Mouse (Mus musculus): Measurements from ENCODE around the gene Pde4b. TPM values are rescaled to one million over a fixed set of nuclear protein-coding genes. Genes with fewer than 3 reads are reported as not detected.
"Not testable (repeated sequence)": the region's sequence is repeated elsewhere in the genome, so short reads cannot be mapped to it uniquely, and the experiment has no call there.

Pde4b gene
- polyA plus RNA-seq, 1 experiment: 4.9 TPM

DNA sequence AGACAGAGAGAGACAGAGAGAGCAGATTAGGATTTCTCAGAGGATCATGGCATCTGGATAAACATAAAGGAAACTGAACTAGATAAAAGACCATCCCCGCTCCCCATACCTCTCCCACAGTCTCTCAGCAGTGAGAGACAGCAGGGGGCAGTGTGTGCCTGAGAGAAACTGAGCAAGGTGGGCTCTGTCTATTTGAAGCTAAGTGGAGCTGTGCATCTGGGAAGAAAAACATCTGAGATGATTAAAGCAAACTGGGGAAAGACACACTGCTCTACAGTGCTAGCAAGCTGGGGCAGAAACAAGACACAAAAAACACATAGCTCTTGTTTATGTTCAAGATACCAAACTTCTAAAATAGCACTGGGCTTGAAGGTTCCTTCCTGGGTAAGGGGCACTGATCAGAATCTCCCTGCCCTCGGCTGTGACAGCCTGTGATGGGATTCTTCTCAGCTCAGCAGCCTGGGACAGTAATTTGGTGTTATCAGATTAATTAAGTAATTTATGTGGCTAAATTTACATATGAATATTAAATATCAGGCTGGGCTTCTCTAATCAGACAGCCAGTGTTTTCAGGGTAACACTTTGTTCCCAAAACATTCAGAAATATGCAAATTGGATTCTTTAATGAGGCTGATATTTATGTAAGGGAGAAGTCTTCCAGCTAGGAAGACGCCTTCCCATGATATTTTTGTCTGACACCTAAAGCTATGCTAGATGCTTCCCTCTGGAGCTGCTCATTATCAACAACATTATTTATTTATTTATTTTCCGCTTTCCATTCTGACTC, 399.0 kb downstream of the Pde4b start:
- H3K4me3 ChIP-seq (ENCODE audit: insufficient read depth, low read depth, low read length): no peak overlapping the region
- peaks cover 2% of the 10 kb centered on the region for H3K4me1 ChIP-seq (ENCODE audit: control insufficient read depth, insufficient read depth, insufficient read length, low read length)
- H3K27ac ChIP-seq (replicated peaks; ENCODE audit: low read depth, low read length): no peak overlapping the region

DNA sequence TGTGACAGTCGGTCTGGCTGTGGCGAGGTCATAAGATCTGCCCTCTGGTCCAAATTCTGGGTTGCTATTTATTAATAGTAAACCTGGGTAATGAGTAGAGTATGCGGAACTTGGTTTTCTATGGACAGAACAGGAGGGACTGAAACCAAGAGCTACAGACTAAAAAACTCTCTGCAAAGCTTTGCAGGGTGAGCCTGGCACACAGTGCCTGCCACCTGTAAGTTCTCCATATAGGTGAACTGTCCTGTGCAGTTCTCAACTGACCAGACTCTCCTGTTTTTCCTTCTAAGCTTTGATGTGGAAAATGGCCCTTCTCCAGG, 399.5 kb downstream of the Pde4b start:
- Histone ChIP-seq H3K4me3 (ENCODE audit: insufficient read depth, low read depth, low read length) (no peak overlapping the region), H3K27ac (replicated peaks; ENCODE audit: low read depth, low read length) (no peak overlapping the region), H3K4me1 (ENCODE audit: control insufficient read depth, insufficient read depth, insufficient read length, low read length) (peaks cover 2% of the 10 kb centered on the region)

DNA sequence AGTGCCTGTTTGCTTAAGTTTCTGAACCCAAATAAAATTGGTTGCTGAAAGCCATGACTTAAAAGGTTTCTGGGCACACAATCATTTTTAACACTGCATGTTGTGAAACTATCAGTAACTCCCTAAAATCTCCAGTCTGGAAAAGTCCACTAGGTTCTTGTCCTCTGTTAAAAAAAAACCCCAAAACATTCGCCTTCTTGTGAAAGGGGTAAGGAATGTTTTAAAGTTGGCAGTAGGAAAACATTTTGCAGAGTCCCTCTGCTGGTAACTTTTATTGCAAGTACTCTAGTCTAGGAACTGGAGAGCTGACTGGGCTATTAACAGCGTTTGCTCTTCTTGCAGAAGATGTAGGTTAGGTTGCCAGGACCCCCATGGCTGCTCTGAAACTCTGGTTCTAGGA, 400.7 kb downstream of the Pde4b start:
- H3K27ac ChIP-seq (replicated peaks; ENCODE audit: low read depth, low read length): no peak overlapping the region
- H3K4me3 ChIP-seq (ENCODE audit: insufficient read depth, low read depth, low read length): no peak overlapping the region

DNA sequence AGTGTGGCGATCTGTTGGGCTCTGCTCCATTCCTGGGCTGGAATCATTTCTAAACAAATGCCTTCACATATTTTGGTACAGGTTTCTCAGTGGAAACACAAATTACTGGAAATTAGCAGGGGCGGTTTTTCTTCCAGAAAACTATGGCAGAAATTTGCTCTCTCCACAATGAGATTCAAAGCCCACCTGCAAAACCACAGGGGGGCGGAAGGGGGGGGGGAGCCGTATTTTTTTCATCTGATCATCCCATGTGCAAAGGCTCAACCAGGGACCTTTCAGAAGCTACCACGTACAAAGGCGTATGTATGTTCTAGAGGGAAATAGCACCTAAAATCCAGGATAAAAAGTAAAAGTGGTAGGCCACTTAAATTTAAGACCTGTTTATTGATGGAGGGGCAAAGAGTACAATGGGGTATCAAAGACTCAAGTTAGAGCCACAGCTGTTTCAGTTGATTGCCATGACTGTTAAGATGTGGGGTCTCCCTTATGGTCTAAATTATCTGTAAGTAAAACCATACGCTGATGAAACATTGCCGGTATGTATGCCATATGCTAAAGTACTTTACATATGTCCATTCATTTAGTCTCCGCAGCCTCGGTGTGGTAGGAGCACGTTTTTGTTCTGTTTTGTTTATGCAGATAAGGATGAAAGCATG, 404.3 kb downstream of the Pde4b start:
- Histone ChIP-seq H3K4me1 (ENCODE audit: control insufficient read depth, insufficient read depth, insufficient read length, low read length) (peaks cover 9% of the 10 kb centered on the region), H3K27ac (replicated peaks; ENCODE audit: low read depth, low read length) (no peak overlapping the region), H3K4me3 (ENCODE audit: insufficient read depth, low read depth, low read length) (no peak overlapping the region)

More for the DNA sequence above, 400.7 kb downstream of the Pde4b start:
- peaks cover 2% of the 10 kb centered on the region for H3K4me1 ChIP-seq (ENCODE audit: control insufficient read depth, insufficient read depth, insufficient read length, low read length)

DNA sequence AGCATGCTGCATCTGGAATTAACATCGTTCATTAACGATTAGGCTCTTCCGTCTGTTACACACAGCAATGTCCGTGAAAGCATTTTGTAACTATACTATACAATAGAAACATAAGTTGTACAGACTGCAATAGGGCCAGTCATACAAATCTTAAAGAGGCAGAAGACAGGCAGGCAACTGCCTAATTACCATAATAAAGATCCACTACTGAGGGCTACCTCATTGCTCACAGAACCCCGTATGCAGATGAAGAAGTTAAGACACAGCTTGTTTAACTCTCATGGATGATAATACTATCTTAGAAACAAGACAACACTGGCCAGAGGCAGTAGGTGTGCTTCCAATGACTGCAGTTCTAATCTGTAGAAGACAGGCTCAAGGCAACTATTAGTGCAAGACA, 405.6 kb downstream of the Pde4b start:
- no peak overlapping the region for H3K27ac ChIP-seq (replicated peaks; ENCODE audit: low read depth, low read length)
- H3K4me1 ChIP-seq (ENCODE audit: control insufficient read depth, insufficient read depth, insufficient read length, low read length): peaks cover 8% of the 10 kb centered on the region
- no peak overlapping the region for H3K4me3 ChIP-seq (ENCODE audit: insufficient read depth, low read depth, low read length)

DNA sequence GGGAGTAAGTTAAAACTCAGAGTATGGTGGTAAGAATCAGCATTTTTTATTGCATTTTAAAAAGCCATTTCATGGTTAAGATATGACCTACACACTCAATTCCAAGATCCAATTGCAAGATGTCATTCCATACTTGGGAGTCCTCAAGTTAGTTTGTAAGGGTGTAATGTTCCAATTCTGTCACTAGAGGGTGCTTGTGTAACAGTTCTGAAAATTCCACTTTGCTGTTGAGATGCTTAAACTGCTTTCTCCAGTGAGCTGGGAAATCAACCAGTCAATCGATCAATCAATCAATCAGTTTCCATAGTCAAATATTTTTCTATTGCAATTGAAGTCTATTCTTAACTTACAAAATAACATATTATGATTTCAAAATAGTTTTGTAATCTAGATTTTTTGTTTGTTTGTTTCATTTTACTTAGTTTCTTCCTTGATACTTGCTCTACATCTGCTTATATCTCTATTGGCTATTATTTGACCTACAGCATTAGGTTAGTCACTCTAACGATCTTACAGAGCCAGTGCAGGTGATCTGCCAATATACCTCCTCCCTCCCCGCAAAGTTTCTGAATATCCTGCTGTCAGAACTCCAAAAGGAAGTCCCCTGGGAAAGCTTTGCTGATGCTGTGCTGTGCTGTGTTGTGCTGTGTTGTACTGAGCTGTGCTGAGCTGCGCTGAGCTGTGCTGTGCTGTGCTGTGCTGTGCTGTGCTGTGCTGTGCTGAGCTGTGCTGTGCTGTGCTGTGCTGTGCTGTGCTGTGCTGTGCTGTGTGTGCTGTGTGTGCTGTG, 406.2 kb downstream of the Pde4b start:
- no peak overlapping the region for H3K4me3 ChIP-seq (ENCODE audit: insufficient read depth, low read depth, low read length)
- peaks cover 8% of the 10 kb centered on the region; the same call in 1 of the 2 replicates for H3K4me1 ChIP-seq (ENCODE audit: control insufficient read depth, insufficient read depth, insufficient read length, low read length)
- no peak overlapping the region for H3K27ac ChIP-seq (replicated peaks; ENCODE audit: low read depth, low read length)

DNA sequence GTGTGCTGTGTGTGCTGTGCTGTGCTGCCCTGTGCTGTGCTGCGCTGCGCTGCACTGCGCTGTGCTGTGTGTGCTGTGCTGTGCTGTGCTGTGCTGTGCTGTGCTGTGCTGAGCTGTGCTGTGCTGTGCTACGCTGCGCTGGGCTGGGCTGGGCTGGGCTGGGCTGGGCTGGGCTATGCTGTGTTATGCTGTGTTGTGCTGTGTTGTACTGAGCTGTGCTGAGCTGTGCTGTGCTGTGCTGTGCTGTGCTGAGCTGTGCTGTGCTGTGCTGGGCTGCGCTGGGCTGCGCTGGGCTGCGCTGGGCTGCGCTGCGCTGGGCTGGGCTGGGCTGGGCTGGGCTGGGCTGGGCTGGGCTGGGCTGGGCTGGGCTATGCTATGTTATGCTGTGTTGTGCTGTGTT, 406.9 kb downstream of the Pde4b start:
- not testable (repeated sequence) for H3K27ac ChIP-seq (replicated peaks; ENCODE audit: low read depth, low read length); H3K4me1 ChIP-seq (ENCODE audit: control insufficient read depth, insufficient read depth, insufficient read length, low read length); H3K4me3 ChIP-seq (ENCODE audit: insufficient read depth, low read depth, low read length)

DNA sequence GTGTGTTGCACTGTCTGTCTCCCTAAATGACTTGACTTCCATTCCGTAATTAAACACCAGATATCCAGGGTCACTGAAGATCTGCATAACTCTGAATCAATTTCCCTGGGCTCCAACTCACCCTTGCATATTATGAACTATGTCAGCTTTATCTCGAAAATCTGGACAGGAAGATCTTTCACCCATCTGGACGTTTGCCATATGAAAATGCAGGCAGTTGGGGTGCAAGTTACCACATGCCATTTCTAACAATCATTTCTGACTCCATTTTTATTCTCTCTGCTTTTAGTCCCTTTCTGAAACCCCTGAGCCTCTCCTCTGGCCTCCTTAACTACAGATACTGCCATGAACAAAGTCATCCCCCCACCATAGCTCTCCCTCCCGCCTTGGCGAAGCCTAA, 407.7 kb downstream of the Pde4b start:
- H3K4me3 ChIP-seq (ENCODE audit: insufficient read depth, low read depth, low read length): peak overlapping the region; percentile 31
- peak overlapping the region; percentile 89 for H3K27ac ChIP-seq (replicated peaks; ENCODE audit: low read depth, low read length)
- H3K4me1 ChIP-seq (ENCODE audit: control insufficient read depth, insufficient read depth, insufficient read length, low read length): peaks cover 8% of the 10 kb centered on the region; the same call in 1 of the 2 replicates

DNA sequence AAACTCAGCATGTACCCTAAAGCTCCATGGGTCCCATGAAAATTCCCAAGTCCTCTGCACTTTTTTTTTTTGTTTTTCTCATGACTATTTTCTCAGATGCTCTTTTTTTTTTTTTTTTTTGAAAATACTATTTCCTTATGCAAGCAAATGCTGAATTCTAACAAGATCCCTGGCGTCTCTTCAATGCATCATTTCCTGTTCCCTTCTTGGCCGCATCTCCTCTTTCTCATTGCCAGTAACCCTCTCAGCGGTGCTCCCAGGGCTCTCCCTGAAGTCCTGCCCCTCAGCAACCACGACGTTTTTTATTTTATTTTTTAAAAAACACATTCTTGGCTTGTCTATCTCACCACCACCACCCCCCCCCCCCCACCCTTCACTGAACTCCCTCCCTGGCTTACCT, 408.1 kb downstream of the Pde4b start:
- Histone ChIP-seq H3K27ac (replicated peaks; ENCODE audit: low read depth, low read length) (peak overlapping the region; percentile 89), H3K4me3 (ENCODE audit: insufficient read depth, low read depth, low read length) (peak overlapping the region; percentile 31)

DNA sequence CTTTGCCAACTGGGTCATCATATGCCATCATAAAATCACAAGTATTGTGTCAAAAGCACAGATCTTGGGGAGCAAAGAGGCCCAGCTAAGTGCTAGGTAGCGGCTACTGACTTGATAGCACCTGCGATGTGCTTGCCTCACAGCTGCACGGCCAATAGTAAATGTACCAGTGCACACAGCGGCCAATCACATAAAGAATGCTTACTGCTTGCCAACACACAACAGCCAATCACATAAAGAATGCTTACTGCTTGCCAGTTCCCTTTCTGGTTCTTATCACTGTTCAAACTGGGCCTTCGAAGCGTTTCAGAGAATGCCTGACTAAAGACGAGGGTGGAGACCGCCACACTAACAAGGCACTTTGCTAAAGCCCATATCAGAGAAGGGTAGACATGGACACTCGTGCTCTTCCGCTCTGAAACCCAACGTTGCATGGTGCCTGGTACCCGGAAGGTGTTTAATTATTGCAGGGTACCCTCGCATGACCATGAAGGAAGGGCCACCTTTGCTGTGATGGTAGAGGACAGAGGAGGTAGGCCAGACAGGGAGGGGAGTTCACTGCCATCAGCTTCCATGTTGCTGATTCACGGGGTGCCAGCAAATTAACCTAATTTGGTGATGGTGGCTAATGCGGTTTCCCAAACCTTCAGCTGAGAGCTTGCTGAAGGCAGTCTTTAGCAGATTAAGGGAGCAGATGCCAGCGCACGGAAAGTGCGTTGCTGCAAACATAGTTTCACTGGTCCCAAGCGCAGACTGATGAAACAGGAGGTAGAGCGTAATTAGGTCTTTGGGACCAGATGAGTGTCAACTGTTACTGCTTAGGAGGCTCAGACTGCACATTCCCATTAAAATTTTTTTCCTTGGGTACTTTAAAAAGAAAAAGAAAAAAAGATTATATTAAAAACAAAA, 409.2 kb downstream of the Pde4b start:
- Histone ChIP-seq H3K4me1 (ENCODE audit: control insufficient read depth, insufficient read depth, insufficient read length, low read length) (peaks cover 8% of the 10 kb centered on the region; the same call in 1 of the 2 replicates), H3K27ac (replicated peaks; ENCODE audit: low read depth, low read length) (no peak overlapping the region), H3K4me3 (ENCODE audit: insufficient read depth, low read depth, low read length) (no peak overlapping the region)

More for the DNA sequence above, 408.1 kb downstream of the Pde4b start:
- peaks cover 8% of the 10 kb centered on the region; the same call in 1 of the 2 replicates for H3K4me1 ChIP-seq (ENCODE audit: control insufficient read depth, insufficient read depth, insufficient read length, low read length)

DNA sequence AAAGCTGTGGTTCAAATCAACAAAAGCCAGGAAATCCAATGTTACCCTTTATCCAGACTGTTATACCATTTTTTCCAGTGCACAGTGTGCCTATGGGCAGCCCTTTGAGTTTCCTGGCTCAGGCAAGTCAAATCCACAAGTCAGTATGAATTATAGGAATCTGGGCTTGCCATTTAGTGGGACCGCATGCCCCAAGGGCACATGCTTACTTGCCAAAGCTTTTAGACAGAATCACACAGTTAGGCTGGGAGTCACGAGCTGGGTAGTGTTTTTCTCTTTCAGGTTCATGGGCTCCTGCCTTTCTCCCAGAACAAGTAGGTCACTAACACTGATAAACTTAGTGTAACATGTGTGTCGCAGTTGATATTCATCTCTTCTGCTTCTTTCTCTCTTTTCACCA, 409.9 kb downstream of the Pde4b start:
- Histone ChIP-seq H3K27ac (replicated peaks; ENCODE audit: low read depth, low read length) (no peak overlapping the region), H3K4me3 (ENCODE audit: insufficient read depth, low read depth, low read length) (no peak overlapping the region), H3K4me1 (ENCODE audit: control insufficient read depth, insufficient read depth, insufficient read length, low read length) (peaks cover 10% of the 10 kb centered on the region; the same call in 1 of the 2 replicates)

DNA sequence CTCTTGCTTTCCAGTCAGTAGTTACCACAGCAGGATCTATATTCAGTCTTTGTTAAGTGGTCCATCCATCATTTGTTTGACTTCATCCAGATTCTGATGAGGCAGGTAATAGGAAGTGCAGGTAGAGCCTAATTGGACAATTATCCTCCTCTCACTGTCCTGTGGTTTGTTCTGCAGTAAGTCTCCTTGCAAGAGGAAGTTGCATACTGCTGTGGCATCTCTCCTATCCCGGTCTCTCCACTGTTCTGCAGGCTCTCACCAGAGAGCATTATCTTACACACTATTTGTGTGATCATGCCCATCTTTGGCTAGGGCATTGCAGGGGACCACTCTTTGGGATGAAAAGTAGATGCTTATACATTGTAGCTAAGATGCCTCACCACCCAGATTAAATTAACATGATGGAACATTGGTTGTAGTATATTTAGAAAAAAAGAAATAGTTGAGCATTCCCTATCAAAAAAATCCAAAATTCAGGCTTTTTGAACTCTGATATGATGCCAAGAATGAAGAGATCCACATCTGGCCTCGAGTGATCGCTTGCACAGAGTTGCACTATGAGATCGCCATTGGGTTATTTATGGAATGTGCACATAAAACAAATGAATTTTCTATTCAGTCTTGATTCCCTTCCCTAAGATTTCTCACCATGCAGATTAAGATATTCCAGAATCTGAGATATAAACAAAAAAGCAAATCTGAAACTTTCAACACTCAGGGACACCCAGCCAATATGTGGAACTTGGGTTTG, 411.0 kb downstream of the Pde4b start:
- Histone ChIP-seq H3K4me1 (ENCODE audit: control insufficient read depth, insufficient read depth, insufficient read length, low read length) (peaks cover 14% of the 10 kb centered on the region; the same call in 1 of the 2 replicates), H3K4me3 (ENCODE audit: insufficient read depth, low read depth, low read length) (no peak overlapping the region), H3K27ac (replicated peaks; ENCODE audit: low read depth, low read length) (no peak overlapping the region)

DNA sequence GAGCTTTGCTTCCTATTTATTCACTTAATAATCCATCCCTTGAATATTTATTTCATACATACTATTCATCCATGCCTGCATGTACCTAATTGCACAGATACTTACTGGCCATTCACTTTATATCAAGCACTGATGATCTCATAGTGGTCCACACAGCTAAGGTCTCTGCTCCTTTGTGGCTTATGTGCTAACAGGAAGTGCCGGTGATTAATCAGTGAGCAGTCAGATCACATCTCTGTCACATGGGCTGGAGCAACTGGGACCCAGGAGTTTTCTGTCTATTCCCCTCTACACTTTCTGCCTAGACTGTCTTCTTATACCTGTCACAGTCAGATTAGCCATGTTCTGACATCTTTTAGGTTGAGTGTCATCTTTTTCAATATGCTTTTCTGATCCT, 411.6 kb downstream of the Pde4b start:
- no peak overlapping the region for H3K4me3 ChIP-seq (ENCODE audit: insufficient read depth, low read depth, low read length)
- H3K27ac ChIP-seq (replicated peaks; ENCODE audit: low read depth, low read length): no peak overlapping the region
- peaks cover 18% of the 10 kb centered on the region; the same call in 1 of the 2 replicates for H3K4me1 ChIP-seq (ENCODE audit: control insufficient read depth, insufficient read depth, insufficient read length, low read length)

DNA sequence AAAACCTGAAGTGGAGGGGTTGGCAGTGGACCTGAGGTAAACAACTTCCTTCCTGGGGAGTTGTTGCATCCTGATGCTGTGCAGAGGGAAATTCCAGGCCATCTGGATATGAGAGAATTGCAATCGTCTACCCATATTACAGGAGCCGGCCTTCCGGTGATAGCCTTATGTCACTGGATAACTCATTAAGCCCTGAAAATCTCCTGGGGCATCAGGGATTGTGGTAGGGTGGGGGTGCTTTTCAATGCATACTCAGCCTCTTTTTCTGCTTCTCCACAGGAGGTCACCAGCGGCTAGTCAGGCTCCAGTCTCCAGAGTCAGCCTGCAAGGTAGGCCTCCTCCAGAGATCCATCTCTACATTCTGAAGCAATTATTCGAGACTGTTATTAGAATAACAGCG, 418.4 kb downstream of the Pde4b start:
- Histone ChIP-seq H3K27ac (replicated peaks; ENCODE audit: low read depth, low read length) (peak overlapping the region; percentile 67), H3K4me3 (ENCODE audit: insufficient read depth, low read depth, low read length) (no peak overlapping the region), H3K4me1 (ENCODE audit: control insufficient read depth, insufficient read depth, insufficient read length, low read length) (peaks cover 30% of the 10 kb centered on the region)
